Mouse (Mus musculus) midbrain, embryonic 16.5 days (tissue): Measurements from ENCODE around the gene Slx4ip. TPM values are rescaled to one million over a fixed set of nuclear protein-coding genes. Genes with fewer than 3 reads are reported as not detected.

Experiments used
- ATAC-seq: fragments of 200-750 bp; cut with Nextera tagmentation; 2 replicates; pipeline ENCODE4 v1.8.0; 2017; ENCODE audit warnings: moderate TSS enrichment
- H3K27ac ChIP-seq: fragments of 300-500 bp; sonication (generic); 2 replicates; pipeline ENCODE4 v1.5.1; 2014; ENCODE audit warnings: mild to moderate bottlenecking, low read length, mixed read lengths
- H3K27me3 ChIP-seq: fragments of 300-500 bp; sonication (generic); 2 replicates; pipeline ENCODE4 v1.6.1; 2014; ENCODE audit warnings: low read depth, low read length, mixed read lengths; ENCODE audit not compliant: control insufficient read depth, insufficient read depth
- H3K36me3 ChIP-seq: fragments of 300-500 bp; sonication (generic); 2 replicates; pipeline ENCODE4 v1.6.1; 2014; ENCODE audit warnings: mild to moderate bottlenecking, low read length, moderate library complexity, mixed read lengths; ENCODE audit not compliant: control insufficient read depth, insufficient read depth
- H3K4me1 ChIP-seq: fragments of 300-500 bp; sonication (generic); 2 replicates; pipeline ENCODE4 v1.6.1; 2014; ENCODE audit warnings: mild to moderate bottlenecking, low read length, mixed read lengths; ENCODE audit not compliant: control insufficient read depth, insufficient read depth
- H3K4me2 ChIP-seq: fragments of 300-500 bp; sonication (generic); 2 replicates; pipeline ENCODE4 v1.6.1; 2014; ENCODE audit warnings: mild to moderate bottlenecking, low read length, mixed read lengths
- H3K4me3 ChIP-seq: fragments of 300-500 bp; sonication (generic); 2 replicates; pipeline ENCODE4 v1.5.1; 2014; ENCODE audit warnings: low read depth, mild to moderate bottlenecking, low read length, moderate library complexity, mixed read lengths
- H3K9ac ChIP-seq: fragments of 300-500 bp; sonication (generic); 2 replicates; pipeline ENCODE4 v1.6.1; 2014; ENCODE audit warnings: low read depth, low read length, mixed read lengths
- H3K9me3 ChIP-seq: fragments of 300-500 bp; sonication (generic); replicated peaks from 2 replicates; pipeline ENCODE4 v1.6.1; 2014; ENCODE audit warnings: mild to moderate bottlenecking, low read length, mixed read lengths; ENCODE audit not compliant: control insufficient read depth, poor library complexity, severe bottlenecking
- WGBS: fragments of 180-500 bp; shearing (Covaris S2); extraction: QIAGEN DNeasy Blood & Tissue Kit; methylation state at CpG from one replicate; pipeline ENCODE4 v1.1.7; 2014; 5-methylcytosine and 5-hydroxymethylcytosine counted together
- polyA plus RNA-seq: library from polyadenylated mRNA; unstranded; fragments of >200 nt; fragmentation: Nextera tagmentation; extraction: Ambion mirVana; gene quantifications from 2 replicates; pipeline ENCODE4 v1.2.1, GENCODE M21; 2015

Gene Slx4ip
- polyA plus RNA-seq, 1 experiment from 2014 or later, result 13.2 TPM

DNA sequence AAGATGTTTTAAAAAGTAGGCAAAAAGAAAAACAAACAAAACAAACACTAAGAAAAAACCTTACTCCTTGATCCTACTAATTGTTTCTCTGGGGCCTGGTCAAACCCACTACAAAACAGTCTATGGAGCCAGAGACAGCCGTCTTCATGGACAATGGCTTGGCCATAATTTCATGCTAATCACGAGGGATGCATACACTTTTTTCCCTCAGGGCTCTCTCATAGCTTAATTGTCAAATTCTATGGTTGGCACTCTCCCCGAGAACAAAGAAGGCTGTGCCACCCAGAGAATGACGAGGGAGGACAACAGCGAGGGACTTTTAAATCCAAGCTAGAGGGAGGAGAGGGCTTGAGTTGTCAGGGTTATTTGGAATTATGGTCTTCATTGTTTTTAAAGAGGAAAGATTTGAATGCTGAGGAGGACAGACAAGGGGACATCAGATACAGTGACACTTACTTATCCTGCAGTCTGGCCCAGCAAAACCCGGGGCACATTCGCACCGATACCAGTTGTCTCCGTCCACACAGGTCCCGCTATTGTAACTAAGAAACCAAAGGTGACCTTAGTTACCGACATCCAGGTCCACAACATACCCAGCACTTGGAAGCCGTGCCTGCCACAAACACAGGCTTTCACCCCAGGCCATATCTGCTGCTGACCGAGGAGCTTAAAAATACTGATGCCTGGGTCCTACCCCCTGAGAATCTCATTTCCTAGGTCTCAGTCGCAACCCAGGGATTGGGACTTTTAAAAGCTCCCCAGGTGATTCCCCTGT lies 195.8 kb downstream of the Slx4ip start:
- Histone ChIP-seq H3K4me3 (no peak overlapping the region), H3K27me3 (no peaks in the 10 kb centered on the region), H3K9ac (no peak overlapping the region), H3K27ac (no peak overlapping the region), H3K4me2 (no peak overlapping the region), H3K9me3 (no peaks in the 10 kb centered on the region), H3K36me3 (peaks cover 3% of the 10 kb centered on the region; the same call in 1 of the 2 replicates), H3K4me1 (no peaks in the 10 kb centered on the region)
- whole genome bisulfite sequencing, result 46% methylated on average over 14 of the region's 14 CpGs
- ATAC-seq, result no peak; the same call in 1 of the 2 replicates

DNA sequence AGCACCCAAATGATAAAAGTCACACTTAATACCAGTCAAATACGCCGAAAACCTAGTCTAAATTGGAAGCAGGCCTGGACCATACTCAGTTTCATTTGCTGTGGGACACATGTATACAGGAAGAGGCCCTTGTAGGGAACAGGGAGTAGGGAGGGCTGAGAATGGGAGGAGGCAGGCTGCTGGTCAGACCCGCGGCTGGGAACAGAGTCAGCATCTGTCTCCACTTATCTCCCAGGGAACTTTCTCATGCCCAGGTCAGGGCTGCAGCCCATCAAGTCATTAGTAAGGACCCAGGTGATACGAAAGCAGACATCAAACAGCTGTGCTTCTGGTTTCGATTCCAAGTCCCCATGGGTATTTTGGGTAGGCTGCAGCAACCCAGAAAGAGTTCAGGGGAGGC lies 196.7 kb downstream of the Slx4ip start:
- Histone ChIP-seq H3K9me3 (no peaks in the 10 kb centered on the region), H3K36me3 (peaks cover 3% of the 10 kb centered on the region; the same call in 1 of the 2 replicates), H3K4me2 (no peak overlapping the region), H3K27me3 (no peaks in the 10 kb centered on the region), H3K27ac (no peak overlapping the region), H3K4me3 (no peak overlapping the region), H3K9ac (no peak overlapping the region), H3K4me1 (peaks cover 8% of the 10 kb centered on the region; the same call in 1 of the 2 replicates)
- 67% methylated on average over 6 of the region's 6 CpGs for WGBS
- ATAC-seq, result no peak

DNA sequence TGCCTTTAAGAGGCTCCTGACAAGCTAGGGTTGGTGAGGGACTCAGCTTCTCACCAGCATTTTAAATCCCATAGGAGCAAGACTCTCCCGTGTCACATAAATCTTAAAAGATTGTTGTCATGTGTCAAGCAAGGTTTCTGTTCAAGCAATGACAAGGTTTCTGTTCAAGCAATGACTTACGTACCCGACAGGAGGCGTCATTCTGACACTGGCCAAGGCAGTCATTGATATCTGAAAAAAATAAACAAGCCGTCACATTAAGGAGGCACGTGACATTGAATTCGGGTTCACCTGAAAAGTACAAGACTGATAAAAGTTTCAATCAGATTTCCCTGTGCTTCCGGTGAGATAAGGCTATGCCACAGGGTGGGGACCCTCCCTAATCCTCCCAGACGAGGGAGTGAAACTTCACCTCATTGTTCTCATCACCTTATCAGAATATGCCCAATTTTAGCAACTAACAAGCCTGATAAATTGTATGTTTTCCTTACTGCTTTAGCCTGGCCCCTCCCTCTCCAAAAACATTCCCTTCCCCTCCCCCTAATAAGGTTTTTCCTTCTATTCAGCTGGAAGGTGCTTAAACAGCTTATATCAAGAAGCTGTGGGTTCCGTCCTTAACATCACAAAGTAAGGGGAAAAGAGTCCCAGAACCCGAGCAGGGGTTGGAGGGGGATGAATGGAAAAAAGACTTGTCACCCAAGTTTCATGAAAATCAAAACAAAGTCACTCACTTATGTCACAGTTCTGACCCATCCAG lies 200.9 kb downstream of the Slx4ip start:
- Histone ChIP-seq H3K27ac (no peak overlapping the region), H3K4me1 (peaks cover 9% of the 10 kb centered on the region; the same call in 1 of the 2 replicates), H3K36me3 (no peaks in the 10 kb centered on the region), H3K9ac (no peak overlapping the region), H3K9me3 (no peaks in the 10 kb centered on the region), H3K27me3 (no peaks in the 10 kb centered on the region), H3K4me3 (no peak overlapping the region), H3K4me2 (no peak overlapping the region)
- WGBS, result 52% methylated on average over 11 of the region's 11 CpGs
- no peak for ATAC-seq

- Histone ChIP-seq H3K9ac (no peak overlapping the region), H3K4me2 (no peak overlapping the region), H3K27ac (no peak overlapping the region), H3K9me3 (no peaks in the 10 kb centered on the region), H3K4me1 (peaks cover 9% of the 10 kb centered on the region; the same call in 1 of the 2 replicates), H3K36me3 (no peaks in the 10 kb centered on the region), H3K4me3 (no peak overlapping the region), H3K27me3 (no peaks in the 10 kb centered on the region)
- WGBS, result 16% methylated on average over 10 of the region's 10 CpGs
- 0 out of 2 replicates have a peak, but pooled peaks have one; percentile 26 for ATAC-seq
Observed at GRCm38 (mm10) chr2:137092523-137093297, 201.7 kb downstream of the Slx4ip start.

- ATAC-seq, result no peak
- WGBS, result 24% methylated on average over 7 of the region's 7 CpGs
- no peak overlapping the region for H3K27ac ChIP-seq
Observed at GRCm38 (mm10) chr2:137093298-137093630, 202.2 kb downstream of the Slx4ip start.

DNA sequence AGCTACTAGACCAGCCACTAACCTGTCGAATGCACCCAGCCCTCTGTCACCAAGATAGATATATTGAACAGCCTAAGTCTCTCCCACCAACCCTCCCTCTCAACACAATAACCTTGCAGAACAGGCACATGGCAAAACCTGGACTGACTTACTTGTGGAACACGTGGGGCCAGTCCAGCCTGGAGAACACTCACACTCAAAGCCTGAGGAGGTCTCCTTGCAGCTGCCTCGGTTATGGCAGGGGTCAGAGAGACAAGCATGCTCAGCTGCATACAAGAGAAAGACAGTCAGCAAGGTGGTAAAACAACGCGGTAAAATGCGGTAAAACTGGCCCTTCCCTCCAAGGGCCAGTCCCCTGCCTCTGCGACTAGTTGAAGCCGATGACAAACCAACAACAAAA lies 203.3 kb downstream of the Slx4ip start:
- WGBS, result 36% methylated on average over 8 of the region's 8 CpGs
- Histone ChIP-seq H3K4me1 (peaks cover 9% of the 10 kb centered on the region; the same call in 1 of the 2 replicates), H3K9ac (no peak overlapping the region)

More at GRCm38 (mm10) chr2:137093298-137093630, 202.2 kb downstream of the Slx4ip start:
- H3K27me3 ChIP-seq, result no peaks in the 10 kb centered on the region
- H3K4me3 ChIP-seq, result no peak overlapping the region
- no peaks in the 10 kb centered on the region for H3K36me3 ChIP-seq
- H3K4me1 ChIP-seq, result peaks cover 9% of the 10 kb centered on the region; the same call in 1 of the 2 replicates
- H3K9me3 ChIP-seq, result no peaks in the 10 kb centered on the region
- no peak overlapping the region for H3K9ac ChIP-seq
- no peak overlapping the region for H3K4me2 ChIP-seq

GRCm38 (mm10) chr2:137096981-137097460 lies 206.0 kb downstream of the Slx4ip start:
- WGBS, result 4% methylated on average over 4 of the region's 5 CpGs
- peaks cover 8% of the 10 kb centered on the region; the same call in 1 of the 2 replicates for H3K4me1 ChIP-seq
- no peaks in the 10 kb centered on the region for H3K27me3 ChIP-seq

More for the DNA sequence above, 203.3 kb downstream of the Slx4ip start:
- no peak for ATAC-seq
- Histone ChIP-seq H3K27ac (no peak overlapping the region), H3K9me3 (no peaks in the 10 kb centered on the region), H3K4me2 (no peak overlapping the region), H3K36me3 (no peaks in the 10 kb centered on the region), H3K4me3 (no peak overlapping the region), H3K27me3 (no peaks in the 10 kb centered on the region)

GRCm38 (mm10) chr2:137098269-137099035 lies 207.4 kb downstream of the Slx4ip start:
- no peak overlapping the region for H3K4me2 ChIP-seq
- no peaks in the 10 kb centered on the region; the same call in 1 of the 2 replicates for H3K4me1 ChIP-seq
- 17% methylated on average over 11 of the region's 11 CpGs for WGBS
- H3K27ac ChIP-seq, result no peak overlapping the region
- no peak for ATAC-seq
- H3K36me3 ChIP-seq, result no peaks in the 10 kb centered on the region
- H3K9me3 ChIP-seq, result no peaks in the 10 kb centered on the region
- no peak overlapping the region for H3K9ac ChIP-seq
- H3K27me3 ChIP-seq, result no peaks in the 10 kb centered on the region
- H3K4me3 ChIP-seq, result no peak overlapping the region

More at GRCm38 (mm10) chr2:137096981-137097460, 206.0 kb downstream of the Slx4ip start:
- ATAC-seq, result no peak
- Histone ChIP-seq H3K4me2 (no peak overlapping the region), H3K36me3 (no peaks in the 10 kb centered on the region), H3K9ac (no peak overlapping the region), H3K27ac (no peak overlapping the region), H3K4me3 (no peak overlapping the region), H3K9me3 (no peaks in the 10 kb centered on the region)
